Mouse (Mus musculus) cerebral cortex, adult 2 months (tissue): ENCODE data around the gene Noxo1.

Experiments used
- WGBS: fragments of 180-500 bp; shearing (Covaris S2); methylation state at CpG from one replicate; pipeline ENCODE4 v1.1.7; 2018; 5-methylcytosine and 5-hydroxymethylcytosine counted together

Gene Noxo1

DNA sequence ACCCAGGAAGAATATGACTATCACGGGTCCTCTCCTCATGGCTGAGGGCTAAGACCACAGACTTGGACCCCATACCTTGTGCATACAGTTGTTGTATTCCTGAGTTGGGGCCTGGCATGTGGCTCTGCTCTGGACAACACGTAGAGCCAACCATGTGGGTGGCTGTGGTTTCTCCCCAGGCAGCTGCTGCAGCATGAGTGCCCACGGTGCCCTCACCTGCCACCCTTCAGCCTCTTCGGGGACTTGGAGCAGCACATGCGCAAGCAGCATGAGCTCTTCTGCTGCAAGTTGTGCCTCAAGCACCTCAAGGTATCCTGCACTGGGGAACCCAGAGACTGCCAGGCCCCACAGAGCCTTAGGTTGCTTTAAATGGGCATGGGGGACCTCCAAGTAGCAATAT is 19.2 kb upstream of the Noxo1 start:
- WGBS = 89% methylated on average over 5 of the region's 5 CpGs

GRCm38 (mm10) chr17:24677500-24678080 is 18.4 kb upstream of the Noxo1 start:
- 95% methylated on average over 24 of the region's 24 CpGs for WGBS

DNA sequence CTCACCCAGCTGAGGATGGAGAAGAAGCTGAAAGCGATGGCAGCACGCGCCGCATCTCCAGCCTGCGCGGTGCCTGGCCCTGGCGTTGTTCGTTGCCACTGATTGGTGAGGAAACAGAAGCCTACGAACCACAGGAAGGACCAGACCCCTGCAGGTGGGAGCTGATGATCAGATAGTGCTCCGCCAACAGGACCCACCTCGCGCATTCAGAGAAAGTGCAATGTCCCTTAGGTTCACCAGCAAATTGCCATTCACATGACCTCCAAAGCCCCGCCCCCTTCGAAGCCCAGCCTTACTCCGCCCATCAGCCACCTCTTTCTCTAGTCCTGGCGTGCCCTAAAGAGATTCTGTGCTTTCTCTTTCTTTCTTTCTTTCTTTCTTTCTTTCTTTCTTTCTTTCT is 9.5 kb upstream of the Noxo1 start:
- WGBS = 43% methylated on average over 16 of the region's 16 CpGs

DNA sequence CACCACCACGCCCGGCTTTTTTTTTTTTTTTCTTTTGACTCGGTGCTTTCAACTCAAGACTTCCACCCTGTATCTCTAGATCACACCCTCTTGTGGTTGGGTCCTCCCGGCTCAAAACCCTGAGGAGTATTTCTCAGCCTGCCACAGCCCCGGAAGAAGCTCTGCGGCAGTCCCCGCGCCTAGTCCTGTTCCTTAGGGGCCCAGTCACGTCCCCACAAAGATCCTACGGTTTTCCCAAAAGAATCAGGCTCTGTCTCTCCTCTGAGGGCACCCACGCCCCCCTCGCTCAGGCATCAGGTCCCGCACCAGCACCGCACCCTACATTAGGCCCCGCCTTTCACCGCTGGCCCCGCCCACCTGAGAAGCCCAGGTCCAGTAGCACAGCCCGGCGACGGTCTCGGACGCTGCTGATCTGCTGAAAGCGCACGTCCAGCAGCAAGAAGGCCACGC is 8.9 kb upstream of the Noxo1 start:
- 7% methylated on average over 25 of the region's 25 CpGs for WGBS

GRCm38 (mm10) chr17:24687599-24687998 is 8.4 kb upstream of the Noxo1 start:
- WGBS = 22% methylated on average over 23 of the region's 23 CpGs

GRCm38 (mm10) chr17:24689251-24690081 is 6.6 kb upstream of the Noxo1 start, which contains the start of gene Syngr3:
Syngr3 (minus strand) TSS chr17:24689955.
- 1% methylated on average over 55 of the region's 55 CpGs for WGBS

DNA sequence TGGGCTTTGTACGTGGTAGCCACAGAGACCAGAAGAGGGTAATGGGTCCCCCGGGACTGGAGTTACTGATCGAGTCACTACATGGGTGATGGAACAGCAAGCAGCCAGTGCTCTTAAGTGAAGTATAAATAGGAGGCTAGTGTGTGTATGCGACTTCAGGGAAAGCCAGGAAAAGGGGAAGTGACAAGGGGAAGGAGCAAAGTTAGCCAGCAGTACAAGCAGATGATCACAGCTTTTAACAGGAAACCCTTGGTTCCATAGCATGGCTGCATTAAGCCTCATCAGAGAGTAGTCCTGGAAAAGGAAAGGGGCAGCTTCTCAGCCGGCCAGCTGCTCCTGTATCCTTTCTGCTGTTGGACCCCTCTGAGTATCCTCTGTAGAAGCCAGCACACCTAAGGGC is 3.6 kb upstream of the Noxo1 start:
- WGBS = 86% methylated on average over 5 of the region's 5 CpGs

GRCm38 (mm10) chr17:24695326-24696010 is 566 bp upstream of the Noxo1 start:
- 8% methylated on average over 51 of the region's 51 CpGs for WGBS

DNA sequence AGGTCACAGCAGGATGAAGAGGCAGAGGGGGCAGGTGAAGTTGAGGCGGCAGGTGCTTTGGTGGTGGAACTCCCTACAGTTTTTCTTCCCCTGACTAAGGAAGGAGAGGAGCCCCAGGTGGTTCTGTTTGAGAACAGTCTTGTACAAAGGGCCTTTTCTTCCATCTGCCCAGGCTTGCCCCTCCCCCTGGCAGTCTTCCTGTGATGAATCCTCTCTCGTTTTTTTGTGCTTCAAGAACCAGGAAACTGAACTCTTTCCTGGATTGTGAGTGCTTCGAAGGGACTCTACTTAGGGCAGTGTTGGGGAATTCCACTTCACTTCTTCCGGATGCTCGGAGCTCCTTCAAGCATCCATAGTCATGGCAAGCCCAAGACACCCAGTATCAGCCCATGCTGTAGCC is 2.0 kb downstream of the Noxo1 start:
- WGBS = 15% methylated on average over 5 of the region's 5 CpGs

DNA sequence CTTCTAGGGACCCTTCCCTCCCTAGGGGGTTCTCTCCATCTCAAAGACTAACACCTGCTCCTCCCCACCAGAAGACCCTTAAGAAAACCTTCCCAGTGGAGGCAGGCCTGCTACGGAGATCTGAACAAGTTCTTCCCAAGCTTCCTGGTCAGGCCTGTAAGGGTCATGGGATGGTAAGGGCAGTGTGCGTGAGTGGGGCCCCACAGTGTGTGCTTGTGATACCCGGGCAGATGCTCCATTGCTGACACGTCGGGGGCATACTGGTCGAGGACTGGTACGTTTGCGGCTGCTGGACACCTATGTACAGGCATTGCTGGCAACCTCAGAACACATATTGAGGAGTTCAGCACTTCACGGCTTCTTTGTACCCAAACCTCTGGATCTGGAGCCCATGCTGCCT is 2.7 kb downstream of the Noxo1 start:
- WGBS = 75% methylated on average over 9 of the region's 9 CpGs

GRCm38 (mm10) chr17:24699473-24699872 is 3.4 kb downstream of the Noxo1 start:
- WGBS = 92% methylated on average over 2 of the region's 2 CpGs

- 94% methylated on average over 9 of the region's 9 CpGs for WGBS
These were observed 5.2 kb downstream of the Noxo1 start for GRCm38 (mm10) chr17:24701251-24701650.

- 95% methylated on average over 3 of the region's 3 CpGs for WGBS
These were observed 9.8 kb downstream of the Noxo1 start for GRCm38 (mm10) chr17:24705821-24706220.

DNA sequence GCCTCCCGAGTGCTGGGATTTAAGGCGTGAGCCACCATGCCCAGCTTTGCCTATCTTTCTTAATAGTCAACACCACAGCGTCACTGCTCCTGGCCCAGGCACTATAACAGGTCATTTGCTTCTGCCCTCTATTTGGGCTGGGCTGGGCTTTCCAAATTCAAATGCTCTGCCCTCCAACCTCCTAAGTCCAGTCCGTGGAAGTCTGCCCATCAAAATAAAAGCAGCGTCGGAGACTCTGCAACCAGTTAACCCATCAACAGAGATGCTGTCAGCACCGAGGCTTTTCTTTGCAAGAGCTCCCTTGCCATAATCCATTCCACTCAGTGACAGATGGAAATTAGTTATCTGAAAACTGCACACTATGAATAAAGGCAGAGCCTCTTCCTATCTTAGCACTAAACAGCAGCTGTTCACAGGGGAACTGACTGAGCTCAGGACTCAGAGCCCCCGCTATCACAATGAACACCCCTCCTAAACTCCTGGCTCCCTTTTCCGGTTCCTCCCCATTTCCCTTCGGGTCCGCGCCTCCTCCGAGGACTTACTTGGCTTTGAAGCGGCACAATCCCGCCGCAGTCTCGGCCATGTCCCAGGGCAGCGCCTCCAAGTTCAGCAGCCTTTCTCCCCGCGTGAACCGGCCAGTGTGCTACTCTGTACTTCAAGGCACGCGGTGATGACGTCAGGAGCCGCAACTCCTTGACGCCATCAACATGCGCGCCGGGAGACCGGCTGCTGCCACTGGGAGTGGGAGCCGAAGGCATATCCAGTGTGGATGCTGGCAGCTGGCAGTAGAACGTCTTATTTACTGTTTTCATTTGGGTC is 11.2 kb downstream of the Noxo1 start, which contains the start of gene Tbl3:
Gene Tbl3 (minus strand): TSS at position 679 of the 819 bp plus-strand sequence.
- WGBS = 3% methylated on average over 32 of the region's 32 CpGs

GRCm38 (mm10) chr17:24707801-24708425 is 11.9 kb downstream of the Noxo1 start:
- WGBS = 4% methylated on average over 24 of the region's 24 CpGs

DNA sequence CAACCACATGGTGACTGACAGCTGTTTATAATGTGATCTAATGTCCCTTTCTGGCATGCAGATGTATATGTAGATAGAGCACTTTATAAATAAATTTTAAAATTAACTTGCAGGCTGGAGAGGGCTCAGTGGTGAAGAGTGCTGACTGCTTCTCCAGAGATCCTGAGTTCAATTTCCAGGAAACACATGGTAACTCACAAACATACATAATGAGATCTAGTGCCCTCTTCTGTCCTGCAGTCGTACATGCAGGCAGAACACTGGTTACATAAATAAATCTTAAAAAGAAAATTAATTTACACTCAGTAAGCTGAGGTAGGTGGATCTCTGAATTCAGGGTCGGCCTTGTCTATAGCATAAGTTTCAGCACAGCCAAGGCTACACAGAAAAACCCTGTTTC is 12.6 kb downstream of the Noxo1 start:
- 15% methylated on average over 2 of the region's 2 CpGs for WGBS

DNA sequence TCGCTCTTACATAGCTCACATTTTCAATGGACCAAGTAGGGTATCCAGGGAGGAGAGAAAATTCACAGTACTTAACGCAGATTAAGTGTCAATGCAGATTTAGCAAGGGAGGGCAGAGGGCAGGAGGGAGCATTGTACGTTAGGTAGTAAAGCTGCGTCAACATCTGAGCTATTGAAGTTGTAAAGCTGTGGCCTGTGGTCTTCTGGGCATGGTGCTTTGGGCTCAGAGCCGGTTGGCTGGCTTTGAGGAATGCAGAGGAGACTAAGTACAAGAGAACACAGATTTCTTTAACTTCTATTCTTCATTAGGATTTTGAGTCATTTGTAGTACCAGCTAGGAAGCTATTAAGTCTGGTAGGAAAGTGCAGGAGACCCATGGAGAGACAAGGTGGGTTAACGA is 19.5 kb downstream of the Noxo1 start:
- WGBS = 69% methylated on average over 6 of the region's 6 CpGs

DNA sequence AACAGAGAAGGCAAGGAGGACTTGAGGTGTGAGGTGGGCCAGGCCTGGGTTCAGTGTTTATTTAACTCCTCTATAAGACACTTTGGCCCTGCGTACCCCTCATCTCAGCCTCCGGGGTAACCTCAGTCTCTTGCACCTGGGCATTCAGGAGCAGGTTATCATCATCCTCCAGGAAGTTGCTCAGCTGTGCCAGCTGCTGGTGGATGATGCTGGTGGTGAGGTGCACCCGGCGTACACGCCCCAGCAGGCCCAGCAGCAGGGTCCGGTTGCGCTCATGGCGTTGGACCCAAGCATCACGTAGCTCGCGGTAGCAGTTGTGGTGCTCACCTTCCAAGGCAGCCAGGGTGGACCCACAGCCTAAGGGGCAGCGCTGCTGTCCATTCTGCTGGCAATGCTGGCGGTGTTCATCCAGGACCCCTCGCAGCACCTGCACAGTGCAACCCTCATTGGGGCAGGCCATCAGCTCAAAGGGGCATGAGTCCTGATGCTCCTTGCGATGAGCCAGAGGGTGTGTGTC is 20.2 kb downstream of the Noxo1 start:
- WGBS = 95% methylated on average over 15 of the region's 15 CpGs

DNA sequence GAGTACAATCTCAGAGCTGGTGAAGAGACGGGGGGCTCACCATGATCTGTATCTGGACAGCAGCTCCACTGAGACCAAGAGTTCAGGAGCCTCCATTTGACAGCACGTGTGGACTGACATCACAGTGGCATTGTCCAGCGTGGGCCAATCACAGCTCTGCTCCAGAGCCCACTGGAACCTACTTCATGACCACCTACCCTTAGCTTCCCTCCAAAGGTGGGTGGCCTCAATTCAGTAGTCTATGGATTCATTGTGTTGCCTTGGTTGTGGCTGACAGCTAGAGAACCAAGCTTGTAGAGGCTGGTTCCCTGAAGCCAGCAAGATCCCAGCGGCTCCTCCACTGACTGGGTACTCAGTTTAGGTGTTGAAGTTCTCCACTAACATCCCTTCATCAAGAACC is 21.9 kb downstream of the Noxo1 start, which contains the start of the genes Rnf151 and Rps2:
Gene Rnf151 (minus strand): TSS at position 121 of the 400 bp plus-strand sequence.
Gene Rps2 (plus strand): TSS at position 174 of the 400 bp plus-strand sequence.
- 69% methylated on average over 4 of the region's 4 CpGs for WGBS

GRCm38 (mm10) chr17:24718938-24719337 is 22.9 kb downstream of the Noxo1 start:
- 70% methylated on average over 5 of the region's 5 CpGs for WGBS
